Mouse (Mus musculus): ENCODE results near the gene Gm2244.
A peak's percentile ranks its signal among the peaks of the same experiment; 100 is the strongest.
"Not testable (repeated sequence)": the region's sequence is repeated elsewhere in the genome, so short reads cannot be mapped to it uniquely, and the experiment has no call there.

The Gm2244 gene

GRCm38 (mm10) chr14:19549863-19550262, at the start of gene Gm2244:
Gm2244 (minus strand) TSS chr14:19549963.
- not testable (repeated sequence) for DNase-seq

DNA sequence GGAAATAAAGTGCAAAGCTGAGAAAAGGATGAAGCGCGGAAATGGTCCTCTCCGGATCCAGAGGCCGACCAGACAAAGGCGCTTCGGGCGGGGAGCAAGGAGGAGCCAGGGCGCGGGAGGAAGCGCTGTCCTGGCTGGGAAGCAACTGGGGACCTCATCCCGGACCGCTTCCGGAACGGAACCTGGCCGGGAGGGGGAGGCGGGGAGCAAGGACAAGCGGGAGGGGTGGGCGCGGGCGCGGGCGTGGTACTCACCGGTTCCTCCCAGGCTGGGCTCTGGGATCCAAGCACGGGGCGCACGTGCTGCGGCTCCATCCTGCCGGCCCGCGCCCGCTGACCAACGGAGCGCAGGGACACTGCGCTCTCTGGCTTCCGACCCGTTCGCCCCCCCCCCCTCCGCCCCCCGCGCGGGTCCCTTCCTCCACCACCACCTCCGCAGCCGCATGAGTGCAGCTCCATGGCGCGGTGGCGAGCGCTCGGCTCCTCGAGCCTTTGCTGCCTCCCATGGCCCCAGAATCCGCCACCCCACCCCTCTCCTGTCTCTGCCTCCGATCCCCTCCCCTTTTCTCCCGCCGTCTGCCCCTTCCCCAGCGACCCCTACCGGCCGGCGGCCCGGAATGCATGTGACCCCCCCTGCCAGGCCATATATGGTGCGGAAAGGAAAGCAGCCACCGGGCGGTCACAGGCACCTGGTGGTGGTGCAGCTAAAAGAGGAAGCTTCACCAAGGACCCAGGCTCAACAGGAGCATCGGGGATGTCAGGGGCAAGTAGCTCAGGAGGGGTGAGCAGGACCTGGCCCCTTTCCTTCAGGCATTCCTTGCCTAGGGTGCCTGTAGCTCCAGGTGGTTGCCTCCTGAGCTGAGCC, 35.3 kb upstream of the Gm2244 start, which contains the start of gene Gm2237:
Gm2237 (minus strand) TSS at position 332 of the 864 bp plus-strand sequence.
- DNase-seq = peak; percentile 32

All from retina, postnatal 1 day (tissue).